Mouse (Mus musculus) frontal cortex, postnatal 25 days (tissue): ENCODE results near the gene Rps25.

Source experiments
- DNase-seq, 2 experiments: peaks; one replicate each; pipeline ENCODE4 v3.0.0; 2022; ENCODE audit warnings: low spot score in 2 of 2

Gene Rps25

GRCm38 (mm10) chr9:44457035-44457742 lies 50.2 kb downstream of the Rps25 start:
- DNase-seq, result peak; percentile 55 to 73
